Mouse (Mus musculus): ENCODE measurements at regions not wholly inside any gene's neighbourhood (a gene's known extent, or its start where the extent isn't known, plus 50 kb on each side); places are given as distances from the start of the nearest gene placed in this dataset.

- no peak for DNase-seq (ENCODE audit: low spot score in 2 of 2)
Observed at GRCm38 (mm10) chr5:58705561-58705960, 987.8 kb downstream of the Pcdh7 start.

- DNase-seq (ENCODE audit: low spot score in 2 of 2) = no peak
Observed at GRCm38 (mm10) chr5:58712381-58712780, 994.6 kb downstream of the Pcdh7 start.

- no peak for DNase-seq (ENCODE audit: low spot score in 2 of 2)
Observed at GRCm38 (mm10) chr5:58733366-58733765, 1015.6 kb downstream of the Pcdh7 start.

- DNase-seq (ENCODE audit: low spot score in 2 of 2) = no peak
Observed at GRCm38 (mm10) chr5:58733961-58734360, 1016.2 kb downstream of the Pcdh7 start.

- DNase-seq (ENCODE audit: low spot score in 2 of 2) = peak in 1 of 2 experiments; percentile 46
Observed at GRCm38 (mm10) chr5:58736610-58737009, 1018.8 kb downstream of the Pcdh7 start.

- DNase-seq (ENCODE audit: low spot score in 2 of 2) = no peak
Observed at GRCm38 (mm10) chr5:58737264-58737883, 1019.6 kb downstream of the Pcdh7 start.

- no peak for DNase-seq (ENCODE audit: low spot score in 2 of 2)
Observed at GRCm38 (mm10) chr5:58738041-58738440, 1020.3 kb downstream of the Pcdh7 start.

GRCm38 (mm10) chr5:58740759-58741158, 1023.0 kb downstream of the Pcdh7 start:
- no peak for DNase-seq (ENCODE audit: low spot score in 2 of 2)

- no peak for DNase-seq (ENCODE audit: low spot score in 2 of 2)
Observed at GRCm38 (mm10) chr5:58747684-58748083, 1029.9 kb downstream of the Pcdh7 start.

- no peak for DNase-seq (ENCODE audit: low spot score in 2 of 2)
Observed at GRCm38 (mm10) chr5:58751777-58752176, 1034.0 kb downstream of the Pcdh7 start.
